Mouse (Mus musculus) heart, postnatal 25 days (tissue): ENCODE measurements at regions not wholly inside any gene's neighbourhood (a gene's known extent, or its start where the extent isn't known, plus 50 kb on each side); places are given as distances from the start of the nearest gene placed in this dataset.
"Not testable (repeated sequence)": the region's sequence is repeated elsewhere in the genome, so short reads cannot be mapped to it uniquely, and the experiment has no call there.

Source experiments
- DNase-seq: peaks from one replicate; pipeline ENCODE4 v3.0.0; 2022; ENCODE audit warnings: low spot score
- intact Hi-C: fragments of 180-260 bp; cut with DNase I; formaldehyde crosslinking; loops from one replicate; pipeline ENCODE4 v1.15.1; 2025

- no peak for DNase-seq
- intact Hi-C loops = no loop called here
Measured at GRCm38 (mm10) chr3:117265790-117266189, 94.9 kb downstream of the Plppr4 start.

- intact Hi-C loops = no loop called here
- no peak for DNase-seq
Measured at GRCm38 (mm10) chr3:117247833-117248232, 112.8 kb downstream of the Plppr4 start.

- intact Hi-C loops = no loop called here
- DNase-seq = no peak
Measured at GRCm38 (mm10) chr3:117241810-117242209, 118.9 kb downstream of the Plppr4 start.

GRCm38 (mm10) chr3:117226616-117227015 lies 134.1 kb downstream of the Plppr4 start:
- intact Hi-C loops = no loop called here
- no peak for DNase-seq

GRCm38 (mm10) chr3:117225041-117225440 lies 135.6 kb downstream of the Plppr4 start:
- DNase-seq = no peak
- intact Hi-C loops = no loop called here

GRCm38 (mm10) chr3:117217952-117218351 lies 142.7 kb downstream of the Plppr4 start:
- intact Hi-C loops = no loop called here
- no peak for DNase-seq

GRCm38 (mm10) chr3:117191903-117192302 lies 168.8 kb downstream of the Plppr4 start:
- intact Hi-C loops = no loop called here
- DNase-seq = no peak

GRCm38 (mm10) chr3:117188782-117189500 lies 171.7 kb downstream of the Plppr4 start:
- no peak for DNase-seq
- intact Hi-C loops = no loop called here

- DNase-seq = no peak
- intact Hi-C loops = no loop called here
Measured at GRCm38 (mm10) chr3:117183654-117184184, 177.0 kb downstream of the Plppr4 start.

- intact Hi-C loops = no loop called here
- DNase-seq = no peak
Measured at GRCm38 (mm10) chr3:117169740-117170139, 190.9 kb downstream of the Plppr4 start.

- no peak for DNase-seq
Measured at GRCm38 (mm10) chr3:117163046-117163445, 194.3 kb upstream of the Palmd start.

GRCm38 (mm10) chr3:117160689-117161088 lies 191.9 kb upstream of the Palmd start:
- DNase-seq, intact Hi-C loops: not testable (repeated sequence)

More at GRCm38 (mm10) chr3:117163046-117163445, 194.3 kb upstream of the Palmd start:
- intact Hi-C loops = no loop called here

GRCm38 (mm10) chr3:117155274-117155673 lies 186.5 kb upstream of the Palmd start:
- intact Hi-C loops = no loop called here
- DNase-seq = no peak

- no peak for DNase-seq
- intact Hi-C loops = loop anchor here (1.0 kb wide), 1 partner anchor 285 kb away; no protein-coding TSS in a partner anchor
Measured at GRCm38 (mm10) chr3:117153011-117153473, 184.3 kb upstream of the Palmd start.

GRCm38 (mm10) chr3:117152414-117152813 lies 183.6 kb upstream of the Palmd start:
- DNase-seq = no peak
- intact Hi-C loops = no loop called here

- intact Hi-C loops = no loop called here
- DNase-seq = no peak
Measured at GRCm38 (mm10) chr3:117147414-117147813, 178.6 kb upstream of the Palmd start.

GRCm38 (mm10) chr3:117139835-117140234 lies 171.0 kb upstream of the Palmd start:
- intact Hi-C loops = no loop called here

GRCm38 (mm10) chr3:117138720-117139119 lies 169.9 kb upstream of the Palmd start:
- intact Hi-C loops = no loop called here
- DNase-seq = no peak

More at GRCm38 (mm10) chr3:117139835-117140234, 171.0 kb upstream of the Palmd start:
- no peak for DNase-seq

- DNase-seq = no peak
- intact Hi-C loops = no loop called here
Measured at GRCm38 (mm10) chr3:117132897-117133296, 164.1 kb upstream of the Palmd start.

GRCm38 (mm10) chr3:117122211-117122610 lies 153.4 kb upstream of the Palmd start:
- intact Hi-C loops = loop anchor here (5.0 kb wide), 1 partner anchor 665 kb away; no protein-coding TSS in a partner anchor
- DNase-seq = no peak
